Mouse (Mus musculus) layer of hippocampus, postnatal 10 days (tissue): ENCODE data around the gene Plagl1. TPM values are rescaled to one million over a fixed set of nuclear protein-coding genes. Genes with fewer than 3 reads are reported as not detected.
"Not testable (repeated sequence)": the region's sequence is repeated elsewhere in the genome, so short reads cannot be mapped to it uniquely, and the experiment has no call there.

Experiments
- DNase-seq, 2 experiments: peaks; one replicate each; pipeline ENCODE4 v3.0.0; 2021; ENCODE audit warnings: low spot score in 2 of 2
- long read RNA-seq: library from polyadenylated mRNA; stranded (forward); transcript quantifications from one replicate; pipeline ENCODE4 v2.0.0, GENCODE M21; 2023
- total RNA-seq, 2 experiments: library from RNA; stranded (reverse); gene quantifications; 2 replicates each; pipeline ENCODE4 v1.2.3; 2021

The Plagl1 gene
- total RNA-seq: 10 to 100 TPM; 33.5 to 45.3 TPM
- long read RNA-seq, partial matches to known transcripts: 0 of 1 reads
- long read RNA-seq, other reads (novel, unspliced or antisense): 1 of 1 reads

GRCm38 (mm10) chr10:13060021-13060668, at the start of gene Plagl1:
TSS of gene Plagl1 (plus strand) at chr10:13060504.
- no peak for DNase-seq

GRCm38 (mm10) chr10:13014026-13014425, 46.3 kb upstream of the Plagl1 start:
- no peak for DNase-seq

GRCm38 (mm10) chr10:13016573-13016972, 43.7 kb upstream of the Plagl1 start:
- DNase-seq: peak; percentile 46 to 67

- DNase-seq: peak; percentile 33 to 56
These were observed 41.8 kb upstream of the Plagl1 start for GRCm38 (mm10) chr10:13018510-13018909.

GRCm38 (mm10) chr10:13019026-13019425, 41.3 kb upstream of the Plagl1 start:
- no peak for DNase-seq

GRCm38 (mm10) chr10:13022103-13022502, 38.2 kb upstream of the Plagl1 start:
- no peak for DNase-seq

GRCm38 (mm10) chr10:13023985-13024384, 36.3 kb upstream of the Plagl1 start:
- not testable (repeated sequence) for DNase-seq

- DNase-seq: no peak
These were observed 32.6 kb upstream of the Plagl1 start for GRCm38 (mm10) chr10:13027702-13028101.

- DNase-seq: no peak
These were observed 32.1 kb upstream of the Plagl1 start for GRCm38 (mm10) chr10:13028215-13028614.

GRCm38 (mm10) chr10:13029416-13029815, 30.9 kb upstream of the Plagl1 start:
- DNase-seq: no peak

GRCm38 (mm10) chr10:13035270-13035669, 25.0 kb upstream of the Plagl1 start:
- DNase-seq: no peak

GRCm38 (mm10) chr10:13039637-13040174, 20.6 kb upstream of the Plagl1 start:
- no peak for DNase-seq

- peak; percentile 75 to 83 for DNase-seq
These were observed 15.6 kb upstream of the Plagl1 start for GRCm38 (mm10) chr10:13044659-13045058.

GRCm38 (mm10) chr10:13047816-13048215, 12.5 kb upstream of the Plagl1 start:
- DNase-seq: no peak

GRCm38 (mm10) chr10:13056863-13057381, 3.4 kb upstream of the Plagl1 start:
- DNase-seq: no peak

GRCm38 (mm10) chr10:13060821-13061671, 742 bp downstream of the Plagl1 start:
- DNase-seq: peak in 1 of 2 experiments; percentile 15

GRCm38 (mm10) chr10:13062373-13062772, 2.1 kb downstream of the Plagl1 start:
- no peak for DNase-seq

GRCm38 (mm10) chr10:13063457-13063856, 3.2 kb downstream of the Plagl1 start:
- DNase-seq: no peak

- DNase-seq: no peak
These were observed 4.9 kb downstream of the Plagl1 start for GRCm38 (mm10) chr10:13065129-13065752.

GRCm38 (mm10) chr10:13071031-13071430, 10.7 kb downstream of the Plagl1 start:
- no peak for DNase-seq

- no peak for DNase-seq
These were observed 16.7 kb downstream of the Plagl1 start for GRCm38 (mm10) chr10:13076807-13077532.
